Mouse (Mus musculus): ENCODE data around the gene Pip5k1c. TPM values are rescaled to one million over a fixed set of nuclear protein-coding genes. Genes with fewer than 3 reads are reported as not detected.
A peak's percentile ranks its signal among the peaks of the same experiment; 100 is the strongest.

Pip5k1c gene
- polyA plus RNA-seq, 1 experiment from 2014 or later = 99.3 TPM

GRCm38 (mm10) chr10:81358209-81358608, 65.4 kb downstream of the Pip5k1c start:
- peak overlapping the region; percentile 71 for H3K4me3 ChIP-seq
- ATAC-seq (ENCODE audit: low FRiP score, low read depth) = no peak
- H3K4me2 ChIP-seq (replicated peaks) = peak overlapping the region; percentile 99
- 33% methylated on average over 4 of the region's 4 CpGs for WGBS
- H3K9ac ChIP-seq = peak overlapping the region; percentile 83
- no peaks in the 10 kb centered on the region for H3K9me3 ChIP-seq
- peaks cover 24% of the 10 kb centered on the region for H3K4me1 ChIP-seq
- H3K36me3 ChIP-seq = no peaks in the 10 kb centered on the region
- H3K27ac ChIP-seq = no peak overlapping the region
- H3K27me3 ChIP-seq (replicated peaks) = peaks cover 10% of the 10 kb centered on the region

GRCm38 (mm10) chr10:81358841-81359240, 66.1 kb downstream of the Pip5k1c start:
- H3K36me3 ChIP-seq = no peaks in the 10 kb centered on the region
- WGBS = 71% methylated on average over 1 of the region's 1 CpGs
- H3K4me2 ChIP-seq (replicated peaks) = peak overlapping the region; percentile 99
- H3K27me3 ChIP-seq (replicated peaks) = peaks cover 16% of the 10 kb centered on the region
- no peaks in the 10 kb centered on the region for H3K9me3 ChIP-seq
- H3K27ac ChIP-seq = no peak overlapping the region
- ATAC-seq (ENCODE audit: low FRiP score, low read depth) = no peak
- H3K4me1 ChIP-seq = peaks cover 30% of the 10 kb centered on the region
- H3K9ac ChIP-seq = no peak overlapping the region
- no peak overlapping the region for H3K4me3 ChIP-seq

- Histone ChIP-seq H3K4me1 (peaks cover 44% of the 10 kb centered on the region), H3K27ac (no peak overlapping the region), H3K9me3 (no peaks in the 10 kb centered on the region), H3K4me2 (replicated peaks) (no peak overlapping the region), H3K4me3 (no peak overlapping the region), H3K9ac (no peak overlapping the region), H3K36me3 (no peaks in the 10 kb centered on the region), H3K27me3 (replicated peaks) (peaks cover 28% of the 10 kb centered on the region)
- no peak for ATAC-seq (ENCODE audit: low FRiP score, low read depth)
- WGBS = 71% methylated on average over 8 of the region's 8 CpGs
These were observed 68.0 kb downstream of the Pip5k1c start for GRCm38 (mm10) chr10:81360721-81361120.

- ATAC-seq (ENCODE audit: low FRiP score, low read depth) = no peak
- Histone ChIP-seq H3K27ac (no peak overlapping the region), H3K4me2 (replicated peaks) (no peak overlapping the region), H3K27me3 (replicated peaks) (peaks cover 28% of the 10 kb centered on the region), H3K9ac (no peak overlapping the region), H3K4me1 (peaks cover 60% of the 10 kb centered on the region), H3K4me3 (no peak overlapping the region), H3K9me3 (no peaks in the 10 kb centered on the region), H3K36me3 (peaks cover 15% of the 10 kb centered on the region)
- whole genome bisulfite sequencing = 76% methylated on average over 12 of the region's 12 CpGs
These were observed 69.7 kb downstream of the Pip5k1c start for GRCm38 (mm10) chr10:81362336-81362949.

GRCm38 (mm10) chr10:81363436-81364346, 70.9 kb downstream of the Pip5k1c start:
- Histone ChIP-seq H3K4me2 (replicated peaks) (peak overlapping the region; percentile 57), H3K27me3 (replicated peaks) (peaks cover 25% of the 10 kb centered on the region), H3K4me3 (peak overlapping the region; percentile 21), H3K4me1 (peaks cover 51% of the 10 kb centered on the region), H3K9me3 (no peaks in the 10 kb centered on the region), H3K36me3 (peaks cover 27% of the 10 kb centered on the region), H3K9ac (peak overlapping the region; percentile 39), H3K27ac (no peak overlapping the region)
- ATAC-seq (ENCODE audit: low FRiP score, low read depth) = no peak
- 12% methylated on average over 52 of the region's 54 CpGs for WGBS

GRCm38 (mm10) chr10:81364666-81365065, 71.9 kb downstream of the Pip5k1c start:
- H3K4me3 ChIP-seq = 0 out of 2 replicates have a peak overlapping the region, but pooled peaks have one; percentile 13
- 14% methylated on average over 28 of the region's 28 CpGs for WGBS
- H3K4me2 ChIP-seq (replicated peaks) = peak overlapping the region; percentile 57
- no peak overlapping the region for H3K27ac ChIP-seq
- H3K36me3 ChIP-seq = peaks cover 37% of the 10 kb centered on the region
- peaks cover 46% of the 10 kb centered on the region for H3K4me1 ChIP-seq
- no peak overlapping the region for H3K9ac ChIP-seq
- peaks cover 25% of the 10 kb centered on the region for H3K27me3 ChIP-seq (replicated peaks)
- no peak for ATAC-seq (ENCODE audit: low FRiP score, low read depth)
- no peaks in the 10 kb centered on the region for H3K9me3 ChIP-seq

GRCm38 (mm10) chr10:81365073-81365472, 72.3 kb downstream of the Pip5k1c start:
- peaks cover 41% of the 10 kb centered on the region for H3K36me3 ChIP-seq

GRCm38 (mm10) chr10:81365672-81366476, 73.1 kb downstream of the Pip5k1c start, which contains the start of gene 4930404N11Rik:
TSS of gene 4930404N11Rik (minus strand) at chr10:81365816.
- H3K4me3 ChIP-seq = no peak within 1 kb of the TSS
- H3K4me1 ChIP-seq = peaks cover 41% of the 10 kb centered on the region
- peaks cover 25% of the 10 kb centered on the region for H3K27me3 ChIP-seq (replicated peaks)
- H3K4me2 ChIP-seq (replicated peaks) = peak within 1 kb of the TSS; percentile 57
- no peak within 1 kb of the TSS for H3K27ac ChIP-seq
- 15% methylated on average over 12 of the region's 12 CpGs for WGBS
- H3K36me3 ChIP-seq = peaks cover 49% of the 10 kb centered on the region
- ATAC-seq (ENCODE audit: low FRiP score, low read depth) = 0 out of 2 replicates have a peak, but pooled peaks have one; percentile 12
- H3K9ac ChIP-seq = no peak within 1 kb of the TSS
- no peaks in the 10 kb centered on the region for H3K9me3 ChIP-seq

More at GRCm38 (mm10) chr10:81365073-81365472, 72.3 kb downstream of the Pip5k1c start:
- Histone ChIP-seq H3K4me3 (no peak overlapping the region), H3K4me1 (peaks cover 42% of the 10 kb centered on the region), H3K9ac (no peak overlapping the region), H3K4me2 (replicated peaks) (peak overlapping the region; percentile 57), H3K27me3 (replicated peaks) (peaks cover 25% of the 10 kb centered on the region), H3K9me3 (no peaks in the 10 kb centered on the region), H3K27ac (no peak overlapping the region)
- no peak for ATAC-seq (ENCODE audit: low FRiP score, low read depth)
- 38% methylated on average over 4 of the region's 4 CpGs for WGBS

GRCm38 (mm10) chr10:81366477-81367206, 73.9 kb downstream of the Pip5k1c start:
- H3K4me1 ChIP-seq = peaks cover 41% of the 10 kb centered on the region
- H3K27me3 ChIP-seq (replicated peaks) = peaks cover 25% of the 10 kb centered on the region
- no peaks in the 10 kb centered on the region for H3K9me3 ChIP-seq
- H3K27ac ChIP-seq = no peak overlapping the region
- WGBS = 77% methylated on average over 6 of the region's 6 CpGs
- H3K36me3 ChIP-seq = peaks cover 57% of the 10 kb centered on the region
- ATAC-seq (ENCODE audit: low FRiP score, low read depth) = no peak
- no peak overlapping the region for H3K9ac ChIP-seq
- no peak overlapping the region for H3K4me3 ChIP-seq
- H3K4me2 ChIP-seq (replicated peaks) = no peak overlapping the region

GRCm38 (mm10) chr10:81367207-81367495, 74.4 kb downstream of the Pip5k1c start:
- peaks cover 62% of the 10 kb centered on the region for H3K36me3 ChIP-seq
- no peaks in the 10 kb centered on the region for H3K9me3 ChIP-seq
- peaks cover 41% of the 10 kb centered on the region for H3K4me1 ChIP-seq
- H3K27me3 ChIP-seq (replicated peaks) = peaks cover 25% of the 10 kb centered on the region
- no peak overlapping the region for H3K27ac ChIP-seq
- no peak overlapping the region for H3K4me3 ChIP-seq
- 67% methylated on average over 6 of the region's 6 CpGs for WGBS
- H3K9ac ChIP-seq = no peak overlapping the region
- no peak for ATAC-seq (ENCODE audit: low FRiP score, low read depth)
- H3K4me2 ChIP-seq (replicated peaks) = no peak overlapping the region
